Mouse (Mus musculus): ENCODE results near the gene Gtpbp1.

- TF ChIP-seq POLR2A (IDR thresholded peaks at IDR 0.05; ENCODE audit: borderline replicate concordance, extremely low read depth, insufficient read depth, insufficient read length, poor library complexity, severe bottlenecking) (no peak), CTCF (IDR thresholded peaks at IDR 0.05; ENCODE audit: borderline replicate concordance, extremely low read depth, insufficient read depth, insufficient read length) (no peak)
Measured at GRCm38 (mm10) chr15:79684616-79685015, 6.0 kb upstream of the Gtpbp1 start.
